Mouse (Mus musculus) c-Kit-negative CD71-positive TER-119-positive erythroid progenitor cells, embryonic 14.5 days (primary cell): ENCODE data around the gene Akr1cl.
"Not testable (repeated sequence)": the region's sequence is repeated elsewhere in the genome, so short reads cannot be mapped to it uniquely, and the experiment has no call there.

Source experiments
- DNase-seq: peaks from one replicate; pipeline ENCODE4 v3.0.0-alpha.2; 2013; ENCODE audit warnings: low read depth, low spot score

Gene Akr1cl

GRCm38 (mm10) chr1:65032641-65033040 lies at the start of gene Akr1cl:
Gene Akr1cl, minus strand, starts transcription at chr1:65032759.
- DNase-seq = no peak

- no peak for DNase-seq
Observed at GRCm38 (mm10) chr1:65082188-65082587, 49.6 kb upstream of the Akr1cl start, which contains the start of gene Crygb. Gene Crygb, minus strand, starts transcription at chr1:65082288.

DNA sequence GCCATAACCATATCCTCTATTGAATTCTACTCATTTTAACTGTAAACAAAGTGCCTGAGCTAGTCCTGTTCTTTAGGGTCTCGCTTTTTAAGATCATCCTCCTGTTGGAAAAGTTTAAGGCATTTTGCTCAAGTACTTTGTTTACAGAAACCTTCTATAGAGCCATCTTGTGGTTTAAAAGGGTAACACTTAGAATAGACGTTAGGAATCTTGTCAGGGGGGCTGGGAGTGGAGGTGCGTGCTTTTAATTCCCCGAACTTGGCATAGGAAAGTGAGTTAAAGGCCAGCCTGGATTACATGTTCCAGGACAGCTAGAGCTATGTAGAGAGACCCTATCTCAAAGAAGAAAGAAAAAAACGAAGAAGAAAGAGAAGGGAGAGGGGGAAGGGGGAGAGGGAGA lies 43.0 kb upstream of the Akr1cl start:
- DNase-seq = no peak

DNA sequence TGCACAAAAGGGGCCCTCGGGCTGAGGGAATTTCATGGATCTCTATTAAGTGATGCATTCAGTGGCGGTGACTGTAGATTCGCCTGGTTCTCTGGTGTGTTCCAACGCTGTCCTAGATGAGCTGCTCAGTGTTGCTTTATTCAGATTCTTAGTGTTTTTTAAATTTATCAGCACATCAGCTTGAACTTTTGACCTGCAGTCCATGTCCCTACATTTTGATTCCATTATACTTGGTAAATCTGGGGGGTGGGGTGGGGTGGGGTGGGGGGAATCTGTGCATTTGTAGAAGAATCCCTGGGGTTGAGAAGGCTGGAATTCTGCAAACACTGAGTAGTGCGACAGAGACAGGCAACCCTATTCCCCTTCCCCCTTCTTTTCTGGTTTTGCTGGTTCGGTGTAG lies 41.0 kb upstream of the Akr1cl start, which contains the start of gene Crygc:
Gene Crygc, minus strand, starts transcription at position 101 of the 400 bp plus-strand sequence.
- no peak for DNase-seq

DNA sequence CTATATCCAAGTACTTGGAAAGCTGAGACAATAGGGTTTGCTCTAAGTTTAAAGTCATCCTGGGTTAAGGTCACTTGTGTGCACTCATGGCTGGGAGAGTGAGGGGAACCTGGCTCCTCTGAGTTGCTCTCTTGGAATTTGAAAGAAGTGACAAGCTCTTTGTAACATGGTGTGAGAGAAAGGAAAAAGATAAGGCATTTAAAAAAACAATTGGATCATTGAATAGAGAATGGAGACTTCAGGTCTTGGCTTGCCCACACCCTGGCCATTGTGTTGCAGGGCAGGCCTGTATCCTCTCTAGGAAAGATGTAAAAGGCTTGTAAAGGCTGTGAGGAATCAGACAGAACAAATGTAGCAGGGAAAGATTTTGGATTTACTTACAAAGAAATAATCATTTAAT lies 35.3 kb upstream of the Akr1cl start:
- no peak for DNase-seq

- no peak for DNase-seq
Observed at GRCm38 (mm10) chr1:65064201-65064600, 31.6 kb upstream of the Akr1cl start.

- DNase-seq = no peak
Observed at GRCm38 (mm10) chr1:65063352-65063751, 30.8 kb upstream of the Akr1cl start, which contains the start of gene Crygd. Gene Crygd, minus strand, starts transcription at chr1:65063452.

DNA sequence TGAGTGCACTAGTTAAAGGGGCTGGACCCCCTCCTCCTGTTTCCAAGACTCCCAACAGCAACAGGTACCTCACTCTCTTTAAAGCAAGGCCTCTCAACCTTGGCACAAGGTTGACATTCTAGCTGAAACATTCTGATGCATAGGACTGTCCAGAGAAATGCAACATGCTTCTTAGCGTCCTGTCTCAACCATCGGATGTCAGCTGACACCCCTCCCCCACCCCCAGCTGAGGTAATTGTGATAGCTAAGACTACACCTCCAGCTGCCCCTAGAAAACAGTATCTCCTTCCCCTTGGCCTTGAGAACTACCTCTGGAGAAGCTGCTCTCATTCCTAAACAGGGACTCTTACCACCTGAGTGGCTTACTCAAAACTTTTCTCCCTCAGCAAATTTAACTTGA lies 19.6 kb upstream of the Akr1cl start:
- DNase-seq = no peak

GRCm38 (mm10) chr1:65051696-65052095 lies 19.1 kb upstream of the Akr1cl start:
- DNase-seq = no peak

GRCm38 (mm10) chr1:65050952-65051351 lies 18.4 kb upstream of the Akr1cl start, which contains the start of gene Cryge:
Gene Cryge, minus strand, starts transcription at chr1:65051149.
- not testable (repeated sequence) for DNase-seq

DNA sequence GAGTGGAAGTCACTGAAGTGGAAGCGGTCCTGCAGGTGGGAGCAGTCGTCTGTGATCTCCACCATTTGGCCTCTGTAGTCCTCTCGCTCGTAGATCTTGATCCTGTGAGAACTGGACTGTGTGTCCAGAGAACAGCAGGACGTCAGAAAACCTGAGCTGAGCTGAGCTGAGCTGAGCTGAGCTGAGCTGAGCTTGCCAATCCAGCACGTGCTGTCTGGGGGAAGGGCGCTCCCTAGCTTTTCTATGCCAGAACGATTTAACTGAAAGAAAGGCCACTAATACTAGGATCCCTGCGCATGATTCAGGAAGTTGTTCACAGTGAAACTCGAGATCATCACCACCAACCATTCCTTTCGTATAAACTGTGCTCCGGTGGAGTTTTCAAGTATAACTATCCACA lies 16.2 kb upstream of the Akr1cl start:
- no peak for DNase-seq

DNA sequence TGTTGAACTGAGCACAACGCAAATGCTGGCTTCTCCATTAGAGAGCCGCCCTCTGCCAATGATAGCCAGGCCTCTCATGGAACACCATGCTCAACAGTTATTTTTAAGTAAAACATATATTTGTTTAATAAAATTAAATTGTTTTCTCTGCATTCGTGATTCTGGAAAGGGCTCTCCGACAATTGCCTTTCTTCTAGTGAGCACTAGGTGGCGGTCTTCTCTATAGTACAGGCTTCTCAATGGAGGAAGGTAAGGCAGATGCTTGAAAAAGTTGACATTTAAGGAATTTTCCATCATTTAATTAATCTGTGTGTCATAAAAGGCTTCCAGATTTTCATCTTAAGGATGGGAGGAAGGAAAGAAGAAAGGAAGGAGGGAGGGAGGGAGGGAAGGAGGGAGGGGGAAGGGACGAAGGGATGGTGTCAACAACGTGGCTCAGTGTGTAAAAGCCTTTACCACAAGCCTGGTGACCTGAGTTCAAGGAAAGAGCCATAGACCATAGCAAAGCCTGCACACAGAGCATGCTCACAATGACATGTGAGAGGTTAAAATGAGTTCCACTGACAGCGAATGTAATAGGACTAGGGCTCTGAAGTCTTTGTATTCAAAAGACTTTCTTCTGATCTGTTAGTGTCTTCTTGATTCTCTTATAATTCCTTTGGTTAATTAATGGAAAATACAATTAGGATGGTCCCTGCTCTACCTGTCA lies 14.0 kb upstream of the Akr1cl start:
- DNase-seq = no peak

- no peak for DNase-seq
Observed at GRCm38 (mm10) chr1:65043433-65043832, 10.9 kb upstream of the Akr1cl start.

DNA sequence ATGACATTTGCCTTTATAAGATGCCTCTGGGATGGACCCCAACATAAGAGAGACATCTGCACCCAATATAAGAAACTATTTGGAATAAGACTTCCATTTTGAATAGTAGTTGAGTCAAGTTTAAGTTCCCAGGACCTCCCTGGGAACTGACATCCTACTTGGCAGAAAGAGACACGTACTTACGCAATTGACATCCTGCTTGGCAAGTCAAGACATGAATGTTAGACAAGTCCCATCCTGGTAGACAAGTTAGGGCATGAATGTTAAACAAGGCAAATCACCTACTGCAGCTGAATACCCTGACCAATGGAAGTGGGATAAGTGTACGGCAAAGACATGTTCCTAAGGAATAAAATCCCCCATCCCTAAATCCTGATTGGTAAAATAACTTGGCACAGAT lies 9.3 kb upstream of the Akr1cl start:
- DNase-seq = no peak

DNA sequence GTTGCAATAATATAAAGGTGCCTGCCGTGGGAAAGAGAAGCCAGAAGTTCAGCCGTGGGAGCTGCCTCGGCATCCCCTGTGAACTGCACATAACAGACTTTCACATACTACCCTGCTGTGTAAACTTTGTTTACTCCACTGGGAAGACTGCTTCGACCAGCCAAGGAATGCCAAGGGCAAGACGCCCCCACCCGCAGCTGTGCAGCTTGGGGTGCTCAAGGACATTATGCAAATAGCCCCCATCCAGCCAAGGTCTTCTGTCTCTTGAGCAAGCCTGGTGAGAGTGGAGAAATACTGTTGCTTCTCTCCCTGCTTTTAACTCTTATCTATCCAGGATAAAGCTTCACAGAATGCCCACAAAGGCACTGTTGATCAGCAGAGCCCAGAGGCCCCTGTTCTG lies 8.2 kb upstream of the Akr1cl start:
- DNase-seq = no peak

GRCm38 (mm10) chr1:65039679-65040078 lies 7.1 kb upstream of the Akr1cl start:
- DNase-seq = no peak

DNA sequence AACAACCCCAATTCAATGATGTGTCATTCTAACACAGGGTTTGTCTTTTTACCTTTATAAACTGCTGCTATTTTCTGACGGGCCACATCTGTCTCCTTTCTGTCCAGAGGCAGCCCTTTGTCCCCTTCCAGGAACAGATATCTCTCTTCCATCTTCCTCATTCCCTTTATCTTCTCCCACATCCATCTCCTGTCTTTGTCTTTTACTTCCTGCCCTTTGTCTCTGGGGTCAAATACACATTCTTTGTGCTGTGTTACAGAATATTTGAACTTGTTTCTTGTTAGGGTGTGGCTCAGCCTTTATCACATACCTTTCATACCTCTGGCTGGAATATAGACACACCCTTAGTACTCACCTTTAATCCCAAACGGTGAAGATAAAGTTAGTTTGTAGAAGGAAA lies 5.0 kb upstream of the Akr1cl start:
- no peak for DNase-seq

- no peak for DNase-seq
Observed at GRCm38 (mm10) chr1:65035513-65035912, 3.0 kb upstream of the Akr1cl start.

GRCm38 (mm10) chr1:65028206-65028605 lies 4.4 kb downstream of the Akr1cl start:
- DNase-seq = no peak

DNA sequence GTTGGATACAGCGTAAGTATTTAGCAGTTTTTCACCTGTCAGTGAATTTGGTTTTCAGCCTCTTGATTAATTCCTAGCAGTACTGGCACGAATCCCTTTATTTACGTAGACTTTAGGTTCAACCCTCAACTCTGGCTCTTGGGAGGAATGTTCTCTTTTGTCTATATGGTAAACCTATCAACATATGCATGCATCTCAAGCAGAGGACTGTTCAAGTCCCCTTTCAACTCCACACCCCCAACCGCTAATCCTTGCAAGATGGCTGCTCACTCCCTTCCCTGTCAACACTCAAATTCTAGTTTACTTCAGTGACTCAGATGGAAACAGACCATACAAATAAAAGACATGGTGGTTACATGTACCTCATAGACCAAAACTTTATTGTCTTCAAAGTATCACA lies 19.8 kb downstream of the Akr1cl start:
- no peak for DNase-seq

GRCm38 (mm10) chr1:65010153-65010552 lies 22.4 kb downstream of the Akr1cl start:
- DNase-seq = peak; percentile 47

DNA sequence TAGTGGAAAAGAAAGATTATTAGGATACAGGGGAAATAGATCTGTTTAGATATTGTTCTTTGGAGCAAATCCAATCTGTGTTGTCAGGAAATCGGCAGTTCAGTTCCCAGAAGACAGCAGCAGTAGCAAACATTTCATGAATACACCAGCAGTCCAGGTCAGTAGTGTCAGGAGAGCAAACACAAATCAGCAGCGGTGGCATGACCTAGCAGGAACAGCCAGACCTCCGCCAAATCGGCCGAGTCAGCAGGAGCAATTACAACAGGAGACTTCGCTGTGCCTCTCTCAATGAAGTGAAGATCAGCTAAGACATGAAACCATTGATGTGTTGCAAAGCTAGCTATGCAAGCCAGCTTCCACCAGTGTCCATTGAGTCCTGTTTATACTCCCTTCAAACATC lies 27.0 kb downstream of the Akr1cl start:
- no peak for DNase-seq

- no peak for DNase-seq
Observed at GRCm38 (mm10) chr1:65004526-65004925, 28.0 kb downstream of the Akr1cl start.

DNA sequence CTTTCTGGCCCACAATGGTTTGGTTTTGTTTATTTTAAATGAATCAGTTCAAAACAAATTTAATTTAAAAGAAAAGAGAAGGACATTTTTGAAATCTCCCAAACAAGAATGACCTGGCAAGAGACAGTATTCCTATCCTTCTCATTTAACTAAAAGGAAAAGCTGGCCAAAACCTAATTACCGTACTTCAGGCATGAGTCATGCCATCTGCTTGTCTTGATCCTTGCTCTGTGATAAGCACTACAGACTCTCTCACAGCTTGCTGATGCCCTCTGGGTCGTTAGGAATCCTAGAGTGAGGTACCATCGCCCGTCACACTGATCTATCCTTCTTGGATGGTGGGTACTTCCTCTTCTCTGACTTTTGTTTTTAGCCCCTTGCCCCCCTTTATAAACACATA lies 39.4 kb downstream of the Akr1cl start:
- no peak for DNase-seq
